Mouse (Mus musculus): ENCODE measurements around the gene Krtap9-5.

Krtap9-5 gene

GRCm38 (mm10) chr11:99948175-99948574 lies at the start of gene Krtap9-5:
Krtap9-5 (plus strand) TSS chr11:99948475.
- no peak for DNase-seq (ENCODE audit: extremely low read depth, low read depth)

DNA sequence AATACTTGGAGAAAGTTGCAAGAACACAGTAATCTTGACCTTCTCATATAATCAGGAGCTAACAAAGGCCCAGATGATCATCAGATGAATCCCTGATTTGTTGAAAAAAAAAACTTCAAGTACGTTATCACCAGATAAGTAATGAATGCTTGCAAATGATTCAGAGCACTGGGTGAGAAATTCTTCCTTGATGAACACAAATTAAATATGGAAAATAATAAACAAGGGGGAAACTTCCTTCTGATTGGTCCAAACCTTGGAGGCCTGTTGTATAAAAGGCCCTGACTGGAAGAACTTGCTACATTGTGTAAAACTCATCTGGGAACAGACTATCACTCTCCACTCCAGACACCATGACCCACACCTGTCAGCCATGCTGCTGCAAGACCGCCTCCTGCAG lies 40.7 kb upstream of the Krtap9-5 start, which contains the start of gene Krtap31-1:
Krtap31-1 (plus strand) TSS at position 301 of the 400 bp plus-strand sequence.
- no peak for DNase-seq (ENCODE audit: extremely low read depth, low read depth)

- no peak for DNase-seq (ENCODE audit: extremely low read depth, low read depth)
These were observed 33.8 kb upstream of the Krtap9-5 start, which contains the start of gene Gm11565 for GRCm38 (mm10) chr11:99914451-99914850. Gm11565 (plus strand) TSS chr11:99914751.

GRCm38 (mm10) chr11:99935991-99936390 lies 12.3 kb upstream of the Krtap9-5 start, which contains the start of gene Krtap31-2:
Krtap31-2 (plus strand) TSS chr11:99936291.
- DNase-seq (ENCODE audit: extremely low read depth, low read depth) = no peak

DNA sequence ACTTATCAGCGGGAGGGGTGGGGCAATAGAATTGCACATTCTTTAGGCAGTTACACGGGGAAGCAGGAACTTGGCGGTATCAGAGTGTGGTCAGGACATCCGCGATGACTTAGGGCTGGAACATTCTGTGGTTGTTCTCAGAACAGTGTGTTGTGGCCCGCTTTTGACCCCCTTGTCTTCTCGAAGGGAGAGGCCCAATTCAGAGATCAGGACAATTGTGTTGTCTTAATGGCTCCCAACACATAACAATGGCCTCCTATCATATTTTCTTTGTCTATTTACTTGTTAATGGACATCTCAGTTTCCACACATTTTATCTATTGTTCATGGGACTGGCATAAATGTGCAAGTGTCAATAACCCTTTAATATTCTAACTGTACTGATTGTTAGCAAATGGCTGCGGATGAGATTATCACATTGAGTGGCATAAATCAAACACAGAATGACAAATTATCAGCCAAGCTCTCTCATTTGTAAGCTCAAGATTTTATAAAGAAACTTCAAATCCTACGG lies 10.5 kb upstream of the Krtap9-5 start:
- DNase-seq (ENCODE audit: extremely low read depth, low read depth) = no peak

DNA sequence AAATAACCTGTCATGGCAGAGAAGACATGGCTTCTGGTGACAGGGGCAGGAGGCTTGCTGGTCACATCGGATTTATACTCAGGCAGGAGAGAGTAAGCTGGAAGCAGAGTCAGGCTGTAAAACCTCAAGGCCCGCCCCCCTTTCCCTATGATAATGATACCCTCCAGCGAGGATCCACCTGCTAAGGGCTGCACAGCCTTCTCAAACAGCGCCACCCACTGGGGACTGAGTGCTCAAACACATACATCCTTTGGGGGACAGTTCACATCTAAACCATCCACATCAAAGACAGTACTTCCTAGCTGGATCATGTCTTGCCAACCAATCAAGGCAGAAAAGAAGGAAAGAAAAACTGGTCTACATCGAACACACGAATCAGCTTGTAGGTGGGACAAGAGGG lies 15.9 kb downstream of the Krtap9-5 start:
- no peak for DNase-seq (ENCODE audit: extremely low read depth, low read depth)

DNA sequence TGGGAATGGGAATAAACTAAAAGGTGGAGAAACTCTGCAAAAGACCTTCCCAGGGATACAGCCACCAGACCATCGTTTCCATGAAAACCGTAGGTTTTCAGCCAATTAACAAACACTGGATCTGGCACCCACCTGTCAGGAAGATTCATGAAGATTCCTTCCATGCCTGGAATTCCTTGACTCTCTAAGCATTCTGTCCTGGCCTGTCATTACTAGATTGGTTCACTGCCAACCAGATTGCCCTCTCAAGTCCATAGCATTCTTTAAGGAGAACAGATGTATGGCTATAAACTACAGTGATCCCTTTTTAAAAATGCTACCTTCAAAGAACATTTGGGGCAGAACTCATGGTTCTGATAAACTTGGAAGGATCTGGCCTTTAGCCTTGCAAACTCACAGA lies 17.7 kb downstream of the Krtap9-5 start:
- DNase-seq (ENCODE audit: extremely low read depth, low read depth) = no peak

DNA sequence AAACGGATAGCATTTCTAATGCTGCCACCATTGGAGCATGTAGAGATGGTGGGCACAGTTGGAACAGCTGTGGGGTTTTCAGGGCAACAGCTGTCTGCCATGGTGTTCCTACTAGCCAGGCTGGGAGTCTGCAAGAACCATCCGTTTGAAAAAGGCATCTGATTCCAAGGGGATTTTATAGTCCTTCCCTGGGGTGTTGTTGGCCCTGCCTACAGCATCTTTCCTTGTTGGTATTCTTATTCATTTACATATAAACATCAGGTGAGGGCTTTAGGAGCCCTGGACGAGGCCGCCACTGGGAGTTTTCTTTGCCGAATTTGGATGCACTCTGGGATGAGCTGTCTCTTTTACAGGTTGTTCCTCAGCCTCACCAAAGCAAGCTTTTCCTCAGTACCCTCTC lies 30.7 kb downstream of the Krtap9-5 start, which contains the start of gene Krtap29-1:
Krtap29-1 (minus strand) TSS at position 101 of the 400 bp plus-strand sequence.
- no peak for DNase-seq (ENCODE audit: extremely low read depth, low read depth)

DNA sequence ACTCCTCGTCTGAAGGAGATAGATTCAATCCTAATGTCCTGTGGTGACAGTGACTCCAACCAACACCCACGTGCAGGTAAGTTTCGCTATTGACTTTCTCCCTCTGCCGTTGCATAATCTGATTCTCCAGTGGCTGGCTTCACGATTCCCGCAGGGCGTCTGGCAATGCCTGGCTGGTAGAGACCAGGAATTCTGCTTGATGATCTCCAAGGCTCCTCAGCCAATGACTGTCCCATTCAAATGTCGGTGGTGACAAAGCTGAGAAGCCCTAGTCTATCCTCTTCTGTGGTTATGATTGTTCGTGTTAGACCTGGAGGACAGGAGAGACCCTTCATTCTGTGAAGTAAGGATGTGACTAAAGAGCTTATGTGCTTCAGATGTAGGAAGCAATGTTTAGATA lies 34.5 kb downstream of the Krtap9-5 start:
- DNase-seq (ENCODE audit: extremely low read depth, low read depth) = no peak

DNA sequence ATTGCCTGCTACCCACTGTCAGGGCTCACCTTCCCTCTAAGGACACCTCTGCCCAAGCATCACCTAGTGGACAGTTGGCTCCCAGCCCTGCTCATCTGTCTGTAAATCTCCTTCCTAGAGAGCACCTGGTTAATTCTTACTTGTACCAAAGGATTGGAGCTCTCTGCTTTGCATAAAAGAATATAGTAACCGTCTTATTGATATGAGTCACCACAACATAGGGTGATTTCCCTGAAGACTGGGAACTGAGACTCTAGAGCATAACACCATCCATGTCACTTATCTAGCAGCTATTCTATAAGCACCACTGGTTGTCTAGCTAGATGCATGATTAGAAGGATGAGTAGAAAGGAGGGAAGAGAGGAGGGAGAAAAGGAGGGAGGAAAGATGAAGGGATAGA lies 35.2 kb downstream of the Krtap9-5 start:
- no peak for DNase-seq (ENCODE audit: extremely low read depth, low read depth)

- DNase-seq (ENCODE audit: extremely low read depth, low read depth) = no peak
These were observed 37.2 kb downstream of the Krtap9-5 start for GRCm38 (mm10) chr11:99985291-99986092.

GRCm38 (mm10) chr11:99986180-99986647 lies 37.9 kb downstream of the Krtap9-5 start, which contains the start of gene Krtap16-1:
Krtap16-1 (minus strand) TSS chr11:99986597.
- no peak for DNase-seq (ENCODE audit: extremely low read depth, low read depth)

GRCm38 (mm10) chr11:99988530-99988929 lies 40.3 kb downstream of the Krtap9-5 start:
- DNase-seq (ENCODE audit: extremely low read depth, low read depth) = no peak

DNA sequence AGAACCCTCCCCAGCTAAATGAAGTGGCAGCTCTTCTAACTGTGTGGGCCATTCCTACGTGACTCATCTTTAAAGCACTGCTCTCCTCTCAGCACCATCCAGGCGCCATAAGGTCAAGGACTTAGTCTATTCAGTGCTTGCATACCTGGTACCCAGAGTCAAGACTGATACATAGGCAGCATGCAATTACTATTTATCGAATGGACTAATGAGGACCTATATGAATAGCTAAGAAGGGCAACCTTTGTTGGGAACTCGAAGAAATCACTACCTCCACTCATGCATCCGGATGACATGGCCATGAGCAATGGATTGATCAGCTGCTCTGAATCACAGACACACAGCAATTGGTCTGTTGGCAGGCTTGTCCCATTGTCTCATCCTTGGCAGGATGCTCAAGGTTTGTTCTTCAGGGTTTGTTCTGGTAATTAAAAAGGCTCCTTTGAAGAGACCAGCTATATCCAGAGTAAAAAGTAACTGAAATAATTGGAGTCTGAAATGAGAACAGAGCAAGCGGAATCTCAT lies 41.7 kb downstream of the Krtap9-5 start:
- no peak for DNase-seq (ENCODE audit: extremely low read depth, low read depth)

DNA sequence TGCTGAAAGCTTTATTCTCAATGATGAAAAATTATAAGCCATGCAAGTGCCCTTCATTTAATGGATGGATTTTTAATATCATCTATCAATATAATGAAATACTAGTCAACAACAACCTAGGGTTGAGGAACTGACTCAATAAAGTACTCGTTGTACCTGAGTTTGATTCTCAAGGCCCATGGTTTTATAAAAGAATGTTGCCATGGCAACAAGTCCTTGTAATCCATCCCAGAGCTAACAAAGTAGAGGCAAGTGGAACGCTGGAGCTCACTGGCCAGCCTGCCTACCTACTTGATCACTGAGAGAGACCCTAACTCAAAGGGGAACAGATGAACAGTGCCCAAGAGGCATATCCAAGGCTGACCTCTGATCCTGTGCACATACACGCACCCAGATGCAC lies 42.3 kb downstream of the Krtap9-5 start:
- DNase-seq (ENCODE audit: extremely low read depth, low read depth) = no peak

DNA sequence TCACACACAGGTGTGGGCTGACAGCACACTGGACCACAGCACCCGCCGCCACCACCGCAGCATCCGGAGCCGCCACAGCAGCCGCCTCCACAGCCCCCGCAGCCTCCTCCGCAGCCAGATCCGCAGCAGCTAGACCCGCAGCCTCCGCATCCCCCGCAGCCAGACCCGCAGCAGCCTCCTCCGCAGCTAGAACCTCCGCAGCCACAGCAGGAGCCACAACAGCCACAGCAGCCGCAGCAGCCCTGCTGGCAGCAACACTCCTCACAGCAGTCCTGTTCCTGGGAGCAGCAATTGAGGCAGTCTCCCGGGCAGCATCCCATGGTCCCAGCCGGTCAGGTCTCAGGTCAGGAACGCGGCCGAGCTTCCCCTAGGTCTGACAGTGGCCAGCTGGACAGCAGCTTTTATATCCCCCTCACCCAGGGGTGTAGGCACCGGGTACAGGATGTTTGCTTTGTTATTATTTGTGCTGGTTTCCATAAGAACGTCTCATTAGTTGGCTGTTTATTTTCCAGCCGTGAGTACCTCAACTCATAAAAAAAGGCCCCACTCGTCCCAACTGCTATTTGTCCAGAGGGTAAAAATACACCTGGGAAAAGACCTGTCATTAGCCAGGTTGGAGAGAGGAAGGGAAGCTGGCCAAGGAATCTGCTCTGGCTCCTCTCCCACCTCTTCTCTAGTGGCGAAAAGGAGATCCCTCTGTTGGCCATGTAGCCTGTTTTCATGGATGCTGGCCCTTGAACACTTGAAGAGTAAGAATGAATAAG lies 45.5 kb downstream of the Krtap9-5 start, which contains the start of gene Krtap17-1:
Krtap17-1 (minus strand) TSS at position 375 of the 764 bp plus-strand sequence.
- DNase-seq (ENCODE audit: extremely low read depth, low read depth) = no peak

- DNase-seq (ENCODE audit: extremely low read depth, low read depth) = no peak
These were observed 46.0 kb downstream of the Krtap9-5 start for GRCm38 (mm10) chr11:99994384-99994661.

DNA sequence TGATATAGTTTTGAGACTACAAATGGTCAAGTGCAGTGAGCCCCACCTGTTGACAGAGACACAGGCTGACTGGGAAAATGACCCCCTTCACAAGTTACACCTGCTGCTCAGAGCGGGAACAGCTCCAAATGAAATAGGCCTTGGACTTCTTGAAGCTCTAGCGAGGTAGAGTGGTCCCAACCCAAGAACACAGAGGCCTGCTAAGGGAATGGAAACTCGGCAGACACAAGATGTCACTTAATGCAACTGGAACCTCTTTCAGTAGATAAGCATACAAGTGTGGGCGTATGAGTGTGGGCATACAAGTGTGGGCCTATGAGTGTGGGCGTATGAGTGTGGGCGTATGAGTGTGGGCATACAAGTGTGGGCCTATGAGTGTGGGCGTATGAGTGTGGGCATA lies 50.8 kb downstream of the Krtap9-5 start:
- DNase-seq (ENCODE audit: extremely low read depth, low read depth) = no peak

All from MEL-GATA-1-ER (cell line).